Mouse (Mus musculus): ENCODE data around the gene Iqck. TPM values are rescaled to one million over a fixed set of nuclear protein-coding genes. Genes with fewer than 3 reads are reported as not detected.

Gene Iqck
- total and polyA plus RNA-seq, 3 experiments: 0.39 to 0.68 (median 0.62) TPM

DNA sequence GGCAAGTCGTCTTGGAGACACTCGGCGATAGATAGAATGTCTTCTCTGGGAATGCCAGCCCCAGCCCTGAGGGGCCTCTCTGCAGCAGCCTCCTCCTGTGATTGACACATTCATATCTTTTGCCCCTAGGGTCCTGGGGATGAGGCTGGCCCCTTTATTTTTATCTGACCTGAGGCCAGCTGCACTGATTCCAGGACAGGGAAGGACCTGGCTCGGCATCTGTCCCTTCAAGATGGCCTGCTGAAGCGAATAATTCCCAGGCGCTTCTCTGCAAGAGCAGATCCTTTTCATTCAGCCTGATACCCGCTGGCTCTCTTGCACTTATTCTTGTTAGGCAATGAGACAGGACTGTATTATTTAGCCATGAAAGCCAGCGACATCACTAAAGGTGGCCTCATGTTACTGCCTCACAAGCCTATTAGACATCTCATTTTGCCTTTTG lies 56.5 kb downstream of the Iqck start:
- TF ChIP-seq GABPA (IDR thresholded peaks at IDR 0.05; ENCODE audit: insufficient replicate concordance, low read depth, low read length) (no peak), E2F4 (IDR thresholded peaks at IDR 0.05; ENCODE audit: insufficient replicate concordance, low read depth, low read length) (no peak), TBP (conservative IDR thresholded peaks at IDR 0.05; ENCODE audit: low read depth, low read length) (no peak), POLR2A (IDR thresholded peaks at IDR 0.05; ENCODE audit: low read depth, low read length) (no peak)
- dilution Hi-C loops (cut with MboI; ENCODE audit: extremely low pct_ligation_motif_present, extremely low pct_unique_long_range_greater_than_20kb, low sequenced_read_pairs): no loop called here
- Histone ChIP-seq H3K4me1 (ENCODE audit: control insufficient read depth in 1 of 2, insufficient read depth in 2 of 2) (no peaks in the 10 kb centered on the region), H3K27ac (ENCODE audit: insufficient read depth, low read depth) (no peak overlapping the region), H3K36me3 (replicated peaks in 1 of 2; ENCODE audit: control insufficient read depth in 1 of 2, insufficient read depth in 1 of 2, low read length in 1 of 2) (no peaks in the 10 kb centered on the region), H3K4me2 (ENCODE audit: insufficient read depth, low read depth, poor library complexity, severe bottlenecking) (no peak overlapping the region), H3K79me2 (replicated peaks; ENCODE audit: control insufficient read depth, extremely low read depth, insufficient read depth, poor library complexity, severe bottlenecking) (no peaks in the 10 kb centered on the region), H3K27me3 (replicated peaks) (peaks cover 2% of the 10 kb centered on the region), H3K9ac (ENCODE audit: insufficient read depth, low read depth) (no peak overlapping the region), H3K4me3 (replicated peaks in 1 of 3; ENCODE audit: low read depth in 2 of 3, low read length in 2 of 3, poor library complexity in 1 of 3) (no peak overlapping the region), H3K9me3 (replicated peaks; ENCODE audit: low read length) (no peaks in the 10 kb centered on the region)
- in situ Hi-C loops (cut with MboI; ENCODE audit: low pct_ligation_motif_present, low pct_unique_long_range_greater_than_20kb, low sequenced_read_pairs): no loop called here
- DNase-seq (ENCODE audit: extremely low read depth): no peak

DNA sequence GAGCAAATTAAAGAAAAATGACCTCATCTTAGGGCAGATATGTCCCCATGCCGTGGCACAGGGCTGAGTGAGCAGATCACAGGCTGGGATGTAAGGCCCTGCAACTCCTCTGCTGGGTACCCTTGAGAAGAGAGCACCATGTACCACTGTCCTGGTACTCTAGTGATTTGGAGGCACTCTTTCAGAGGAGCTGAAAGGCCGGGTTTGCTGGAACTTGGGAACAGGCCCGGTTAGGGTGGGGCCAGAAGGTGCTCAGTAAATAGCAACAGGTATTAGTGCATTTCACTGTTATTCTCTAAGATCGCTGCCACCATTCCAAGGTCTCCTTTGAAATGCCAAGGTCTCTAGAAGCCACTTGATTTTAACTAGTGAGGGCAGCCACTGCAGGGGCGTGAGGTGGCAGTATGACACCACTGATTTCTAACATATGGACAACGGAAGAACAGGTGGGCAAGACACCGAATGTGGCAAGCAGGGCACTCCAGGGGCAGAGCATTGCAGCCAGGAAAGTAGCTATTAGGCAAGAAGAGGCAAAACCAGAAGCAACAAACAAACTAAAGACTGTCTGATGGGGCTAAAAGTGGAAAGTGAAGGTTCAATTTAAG lies 59.1 kb downstream of the Iqck start:
- Histone ChIP-seq H3K4me1 (ENCODE audit: control insufficient read depth in 1 of 2, insufficient read depth in 2 of 2) (no peaks in the 10 kb centered on the region), H3K9me3 (replicated peaks; ENCODE audit: low read length) (no peaks in the 10 kb centered on the region), H3K79me2 (replicated peaks; ENCODE audit: control insufficient read depth, extremely low read depth, insufficient read depth, poor library complexity, severe bottlenecking) (no peaks in the 10 kb centered on the region), H3K9ac (ENCODE audit: insufficient read depth, low read depth) (no peak overlapping the region), H3K4me2 (ENCODE audit: insufficient read depth, low read depth, poor library complexity, severe bottlenecking) (no peak overlapping the region), H3K36me3 (replicated peaks in 1 of 2; ENCODE audit: control insufficient read depth in 1 of 2, insufficient read depth in 1 of 2, low read length in 1 of 2) (no peaks in the 10 kb centered on the region), H3K27ac (ENCODE audit: insufficient read depth, low read depth) (no peak overlapping the region), H3K4me3 (replicated peaks in 1 of 3; ENCODE audit: low read depth in 2 of 3, low read length in 2 of 3, poor library complexity in 1 of 3) (no peak overlapping the region), H3K27me3 (replicated peaks) (peaks cover 2% of the 10 kb centered on the region)
- no peak for TF ChIP-seq MAX (IDR thresholded peaks at IDR 0.05; ENCODE audit: low read length)
- dilution Hi-C loops (cut with MboI; ENCODE audit: extremely low pct_ligation_motif_present, extremely low pct_unique_long_range_greater_than_20kb, low sequenced_read_pairs): no loop called here
- in situ Hi-C loops (cut with MboI; ENCODE audit: low pct_ligation_motif_present, low pct_unique_long_range_greater_than_20kb, low sequenced_read_pairs): no loop called here
- no peak for DNase-seq (ENCODE audit: extremely low read depth)

DNA sequence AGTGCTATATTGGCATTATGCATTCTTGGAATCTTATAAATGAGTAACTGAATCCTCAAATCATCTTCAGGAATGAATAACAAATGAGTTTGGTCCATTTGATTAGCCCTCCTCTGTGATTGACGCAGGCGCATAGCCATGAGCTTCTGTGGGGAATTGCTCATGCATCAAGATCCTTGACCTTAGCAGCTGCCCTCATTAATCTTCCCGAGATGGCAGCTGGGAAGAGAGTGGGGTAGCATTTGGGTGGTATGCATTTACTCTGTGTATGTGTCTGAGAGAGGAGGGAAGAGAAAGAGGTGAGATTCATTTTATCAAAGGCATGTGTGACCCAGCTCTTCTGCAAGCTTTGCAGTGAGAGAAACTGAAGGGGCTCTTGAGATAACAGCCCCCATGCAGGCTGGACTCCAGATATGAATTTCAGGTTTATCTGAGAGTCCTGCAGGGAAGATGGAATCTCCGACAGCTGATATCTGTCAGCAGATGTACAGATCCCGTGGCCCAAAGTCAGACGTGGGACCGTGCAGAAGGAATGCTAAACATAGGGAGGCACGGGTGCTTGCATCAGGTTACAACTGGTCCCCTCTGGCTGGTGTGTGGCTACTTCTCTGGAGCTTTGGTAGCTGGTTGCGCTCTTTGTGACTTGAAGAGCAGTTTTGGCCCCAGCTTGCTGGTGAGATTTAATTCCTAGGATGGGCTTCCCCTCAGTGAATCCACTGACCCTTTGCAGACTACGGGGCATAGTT lies 63.9 kb downstream of the Iqck start:
- H3K36me3 ChIP-seq (replicated peaks in 1 of 2; ENCODE audit: control insufficient read depth in 1 of 2, insufficient read depth in 1 of 2, low read length in 1 of 2): no peaks in the 10 kb centered on the region
- H3K9ac ChIP-seq (ENCODE audit: insufficient read depth, low read depth): no peak overlapping the region
- H3K27me3 ChIP-seq (replicated peaks): no peaks in the 10 kb centered on the region
- no peak overlapping the region for H3K4me3 ChIP-seq (replicated peaks in 1 of 3; ENCODE audit: low read depth in 2 of 3, low read length in 2 of 3, poor library complexity in 1 of 3)
- no peaks in the 10 kb centered on the region for H3K9me3 ChIP-seq (replicated peaks; ENCODE audit: low read length)
- TF ChIP-seq RAD21 (IDR thresholded peaks at IDR 0.05; ENCODE audit: low read depth, low read length) (no peak), ZMIZ1 (IDR thresholded peaks at IDR 0.05; ENCODE audit: low read depth, low read length) (no peak), CHD2 (IDR thresholded peaks at IDR 0.05; ENCODE audit: low read length) (no peak), PAX5 (IDR thresholded peaks at IDR 0.05; ENCODE audit: low read length) (no peak), USF2 (conservative IDR thresholded peaks at IDR 0.05; ENCODE audit: low read depth, low read length) (no peak), MXI1 (IDR thresholded peaks at IDR 0.05; ENCODE audit: low read depth, low read length) (no peak), IRF4 (IDR thresholded peaks at IDR 0.05; ENCODE audit: low read depth, low read length) (no peak), HCFC1 (IDR thresholded peaks at IDR 0.05; ENCODE audit: low read depth, low read length) (no peak), RCOR1 (conservative IDR thresholded peaks at IDR 0.05; ENCODE audit: low read depth, low read length) (no peak), TBP (conservative IDR thresholded peaks at IDR 0.05; ENCODE audit: low read depth, low read length) (no peak), JUND (conservative IDR thresholded peaks at IDR 0.05; ENCODE audit: low read depth, low read length) (no peak), MYC (IDR thresholded peaks at IDR 0.05; ENCODE audit: low read depth, low read length) (no peak), TCF12 (IDR thresholded peaks at IDR 0.05; ENCODE audit: low read depth, low read length) (no peak), GABPA (IDR thresholded peaks at IDR 0.05; ENCODE audit: insufficient replicate concordance, low read depth, low read length) (no peak), CHD1 (IDR thresholded peaks at IDR 0.05; ENCODE audit: low read depth, low read length) (no peak), E2F4 (IDR thresholded peaks at IDR 0.05; ENCODE audit: insufficient replicate concordance, low read depth, low read length) (no peak), ETS1 (conservative IDR thresholded peaks at IDR 0.05; ENCODE audit: low read depth, low read length) (no peak), ZC3H11A (IDR thresholded peaks at IDR 0.05; ENCODE audit: low read depth, low read length) (no peak), POLR2A (IDR thresholded peaks at IDR 0.05; ENCODE audit: low read depth, low read length) (no peak)
- H3K27ac ChIP-seq (ENCODE audit: insufficient read depth, low read depth): no peak overlapping the region
- peaks cover 0 to 21% of the 10 kb centered on the region in 2 experiments; a peak in 2 of 4 replicates for H3K4me1 ChIP-seq (ENCODE audit: control insufficient read depth in 1 of 2, insufficient read depth in 2 of 2)
- no peak for DNase-seq (ENCODE audit: extremely low read depth)
- dilution Hi-C loops (cut with MboI; ENCODE audit: extremely low pct_ligation_motif_present, extremely low pct_unique_long_range_greater_than_20kb, low sequenced_read_pairs): no loop called here
- in situ Hi-C loops (cut with MboI; ENCODE audit: low pct_ligation_motif_present, low pct_unique_long_range_greater_than_20kb, low sequenced_read_pairs): no loop called here
- no peak overlapping the region for H3K4me2 ChIP-seq (ENCODE audit: insufficient read depth, low read depth, poor library complexity, severe bottlenecking)
- no peaks in the 10 kb centered on the region for H3K79me2 ChIP-seq (replicated peaks; ENCODE audit: control insufficient read depth, extremely low read depth, insufficient read depth, poor library complexity, severe bottlenecking)
